Mouse (Mus musculus): ENCODE measurements around the gene Map3k19.

Map3k19 gene

DNA sequence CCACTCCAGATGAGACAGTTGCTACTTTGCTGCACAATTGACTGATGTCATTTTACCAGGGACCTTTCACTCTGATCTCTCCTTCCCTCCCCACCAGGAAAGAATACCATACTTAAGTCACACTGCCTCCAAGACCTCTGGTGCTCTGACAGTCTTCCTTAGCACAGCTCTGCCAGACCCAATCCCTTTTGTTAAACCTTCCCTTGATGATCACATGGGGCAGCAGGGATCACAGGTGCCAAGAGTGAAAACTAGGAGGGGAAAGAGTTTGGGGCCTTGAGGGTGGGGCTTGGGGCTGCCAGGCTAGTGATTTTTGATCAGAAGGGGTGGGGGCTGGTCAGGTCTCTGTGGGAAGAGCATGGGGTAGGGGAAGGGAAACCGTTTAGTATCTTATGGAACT lies 58.1 kb downstream of the Map3k19 start:
- no peak for DNase-seq (ENCODE audit: low spot score)

GRCm38 (mm10) chr1:127796341-127796740 lies 58.5 kb downstream of the Map3k19 start:
- DNase-seq (ENCODE audit: low spot score), result peak; percentile 77

- DNase-seq (ENCODE audit: low spot score), result no peak
These were observed 59.6 kb downstream of the Map3k19 start for GRCm38 (mm10) chr1:127795087-127795769.

GRCm38 (mm10) chr1:127793459-127793858 lies 61.4 kb downstream of the Map3k19 start:
- no peak for DNase-seq (ENCODE audit: low spot score)

- DNase-seq (ENCODE audit: low spot score), result no peak
These were observed 65.9 kb downstream of the Map3k19 start for GRCm38 (mm10) chr1:127788943-127789342.

GRCm38 (mm10) chr1:127785882-127786281 lies 68.9 kb downstream of the Map3k19 start:
- no peak for DNase-seq (ENCODE audit: low spot score)

DNA sequence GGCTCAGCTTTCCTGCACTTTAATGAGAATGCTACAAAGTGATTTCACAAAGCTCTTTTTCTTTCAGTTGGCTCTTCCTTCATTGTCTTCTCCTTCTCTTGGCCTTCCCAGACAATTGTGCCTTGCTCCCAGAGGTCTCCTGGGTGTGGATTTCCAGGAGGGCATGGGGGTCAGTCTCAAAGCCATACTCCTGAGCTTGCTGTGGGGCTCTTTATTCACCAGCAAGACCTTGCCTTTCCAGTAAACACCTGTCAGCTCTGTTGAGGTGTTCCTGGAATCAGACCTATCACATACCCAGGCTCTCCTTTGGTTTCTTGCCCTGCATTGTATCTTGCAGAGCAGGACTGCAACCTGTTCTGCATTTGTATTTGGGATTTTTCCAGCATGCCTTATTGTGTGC lies 71.0 kb downstream of the Map3k19 start:
- no peak for DNase-seq (ENCODE audit: low spot score)

DNA sequence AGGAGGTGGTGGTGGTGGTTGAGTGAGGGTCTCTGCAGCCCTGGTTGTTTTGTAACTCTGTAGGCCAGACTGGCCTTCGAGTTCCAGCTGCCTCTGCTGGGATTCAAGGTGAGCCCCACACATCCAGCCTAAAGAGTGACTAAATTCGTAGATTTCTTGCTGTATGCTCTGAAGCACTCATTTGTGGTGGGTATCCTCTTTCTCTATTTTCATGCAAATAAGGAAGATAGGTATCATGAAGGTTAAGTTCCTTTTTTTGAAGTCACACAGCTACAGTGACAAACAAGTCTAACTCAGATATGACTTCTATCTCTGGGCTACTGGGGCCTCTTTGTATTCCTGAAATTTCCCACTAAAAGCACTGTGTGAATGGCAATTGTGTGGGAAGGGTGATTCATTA lies 74.0 kb downstream of the Map3k19 start:
- no peak for DNase-seq (ENCODE audit: low spot score)

GRCm38 (mm10) chr1:127780142-127780541 lies 74.7 kb downstream of the Map3k19 start:
- DNase-seq (ENCODE audit: low spot score), result no peak

- DNase-seq (ENCODE audit: low spot score), result no peak
These were observed 76.2 kb downstream of the Map3k19 start for GRCm38 (mm10) chr1:127778611-127779010.

DNA sequence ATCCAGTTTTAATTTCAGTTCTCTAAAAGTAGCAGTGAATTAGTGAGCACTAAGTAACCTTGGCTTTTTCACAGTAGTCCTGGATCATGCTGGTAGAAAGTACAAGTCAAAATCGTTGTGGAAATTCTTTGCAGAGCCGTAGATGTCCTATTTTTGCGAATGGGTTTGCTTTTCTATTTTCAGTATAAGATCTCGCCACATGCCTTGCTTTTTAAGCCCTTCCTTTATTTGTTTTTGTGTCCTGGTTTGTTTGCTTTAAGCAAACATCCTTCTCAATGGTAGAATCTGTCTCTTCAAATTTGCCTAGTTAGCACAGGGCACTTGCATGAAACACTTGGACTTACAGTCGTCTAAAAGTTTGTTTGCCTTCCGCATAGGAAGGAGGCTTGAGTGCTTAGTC lies 78.6 kb downstream of the Map3k19 start:
- DNase-seq (ENCODE audit: low spot score), result no peak

GRCm38 (mm10) chr1:127775206-127775720 lies 79.6 kb downstream of the Map3k19 start:
- DNase-seq (ENCODE audit: low spot score), result no peak

GRCm38 (mm10) chr1:127774501-127774880 lies 80.3 kb downstream of the Map3k19 start:
- DNase-seq (ENCODE audit: low spot score), result no peak

GRCm38 (mm10) chr1:127773803-127774500 lies 80.9 kb downstream of the Map3k19 start, which contains the start of gene Ccnt2:
Ccnt2 (plus strand) TSS chr1:127774164.
- DNase-seq (ENCODE audit: low spot score), result peak; percentile 100

GRCm38 (mm10) chr1:127773198-127773802 lies 81.5 kb downstream of the Map3k19 start:
- no peak for DNase-seq (ENCODE audit: low spot score)

GRCm38 (mm10) chr1:127766741-127767140 lies 88.1 kb downstream of the Map3k19 start:
- DNase-seq (ENCODE audit: low spot score), result no peak

GRCm38 (mm10) chr1:127765468-127765867 lies 89.4 kb downstream of the Map3k19 start:
- DNase-seq (ENCODE audit: low spot score), result no peak

Measured in T-cell, adult 2 months (primary cell).